Mouse (Mus musculus) midbrain, embryonic 15.5 days (tissue): ENCODE data around the gene Gm20388. TPM values are rescaled to one million over a fixed set of nuclear protein-coding genes. Genes with fewer than 3 reads are reported as not detected.

ENCODE experiments used
- ATAC-seq: fragments of 200-750 bp; cut with Nextera tagmentation; replicated peaks from 2 replicates; pipeline ENCODE4 v1.8.0; 2017; ENCODE audit warnings: moderate TSS enrichment
- H3K27ac ChIP-seq: fragments of 300-500 bp; sonication (generic); 2 replicates; pipeline ENCODE4 v1.5.1; 2015; ENCODE audit warnings: mild to moderate bottlenecking, inconsistent platforms
- H3K27me3 ChIP-seq: fragments of 300-500 bp; sonication (generic); replicated peaks from 2 replicates; pipeline ENCODE4 v1.6.1; 2015; ENCODE audit warnings: inconsistent platforms
- H3K36me3 ChIP-seq: fragments of 300-500 bp; sonication (generic); replicated peaks from 2 replicates; pipeline ENCODE4 v1.6.1; 2015; ENCODE audit warnings: inconsistent platforms
- H3K4me1 ChIP-seq: fragments of 300-500 bp; sonication (generic); 2 replicates; pipeline ENCODE4 v1.6.1; 2015; ENCODE audit warnings: inconsistent platforms
- H3K4me2 ChIP-seq: fragments of 300-500 bp; sonication (generic); 2 replicates; pipeline ENCODE4 v1.6.1; 2015; ENCODE audit warnings: inconsistent platforms, mild to moderate bottlenecking, moderate library complexity
- H3K4me3 ChIP-seq: fragments of 300-500 bp; sonication (generic); 2 replicates; pipeline ENCODE4 v1.5.1; 2015; ENCODE audit warnings: mild to moderate bottlenecking, inconsistent platforms
- H3K9ac ChIP-seq: fragments of 300-500 bp; sonication (generic); 2 replicates; pipeline ENCODE4 v1.6.1; 2015; ENCODE audit warnings: mild to moderate bottlenecking, inconsistent platforms
- H3K9me3 ChIP-seq: fragments of 300-500 bp; sonication (generic); 2 replicates; pipeline ENCODE4 v1.6.1; 2016; ENCODE audit warnings: inconsistent platforms
- WGBS: fragments of 180-500 bp; shearing (Covaris S2); methylation state at CpG from one replicate; pipeline ENCODE4 v1.1.7; 2015; ENCODE audit warnings: mixed read lengths; 5-methylcytosine and 5-hydroxymethylcytosine counted together
- polyA plus RNA-seq: library from polyadenylated mRNA; unstranded; fragments of >200 nt; fragmentation: Nextera tagmentation; extraction: Ambion mirVana; gene quantifications from 2 replicates; pipeline ENCODE4 v1.2.1, GENCODE M21; 2015

Gene Gm20388
- polyA plus RNA-seq, 1 experiment from 2014 or later: 5.6 TPM

- Histone ChIP-seq H3K9ac (no peak overlapping the region), H3K27me3 (no peaks in the 10 kb centered on the region), H3K27ac (no peak overlapping the region), H3K36me3 (no peaks in the 10 kb centered on the region), H3K4me3 (no peak overlapping the region), H3K4me2 (no peak overlapping the region), H3K9me3 (no peaks in the 10 kb centered on the region), H3K4me1 (no peaks in the 10 kb centered on the region)
- no peak for ATAC-seq
- WGBS: 41% methylated on average over 10 of the region's 10 CpGs
Observed at GRCm38 (mm10) chr8:122174133-122174930, 2263.7 kb downstream of the Gm20388 start.

- Histone ChIP-seq H3K9ac (no peak overlapping the region), H3K4me3 (no peak overlapping the region), H3K27me3 (no peaks in the 10 kb centered on the region), H3K36me3 (no peaks in the 10 kb centered on the region), H3K4me1 (no peaks in the 10 kb centered on the region), H3K4me2 (no peak overlapping the region), H3K9me3 (no peaks in the 10 kb centered on the region), H3K27ac (no peak overlapping the region)
- no peak for ATAC-seq
- WGBS: 66% methylated on average over 4 of the region's 4 CpGs
Observed at GRCm38 (mm10) chr8:122178392-122178890, 2267.8 kb downstream of the Gm20388 start.

DNA sequence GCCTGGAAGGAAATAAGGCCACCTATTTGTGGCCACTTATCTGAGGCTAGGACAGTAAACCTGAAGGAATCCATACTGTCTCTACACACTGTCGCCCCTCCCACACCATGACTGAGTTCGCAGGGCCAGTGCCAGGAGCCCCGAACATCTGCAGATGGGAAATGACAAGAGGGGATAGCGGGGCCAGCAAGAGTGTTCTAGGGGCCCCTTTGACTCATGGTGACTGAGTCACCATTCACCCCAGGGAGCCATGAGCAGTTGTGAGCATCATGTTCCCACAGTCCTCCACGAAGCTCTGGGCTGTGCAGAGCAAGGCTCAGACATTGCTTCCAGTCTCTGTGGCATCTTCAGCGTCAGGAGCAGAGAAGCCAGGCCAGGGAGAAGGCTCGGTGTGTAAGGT, 2268.7 kb downstream of the Gm20388 start:
- ATAC-seq: no peak
- 85% methylated on average over 7 of the region's 7 CpGs for WGBS

DNA sequence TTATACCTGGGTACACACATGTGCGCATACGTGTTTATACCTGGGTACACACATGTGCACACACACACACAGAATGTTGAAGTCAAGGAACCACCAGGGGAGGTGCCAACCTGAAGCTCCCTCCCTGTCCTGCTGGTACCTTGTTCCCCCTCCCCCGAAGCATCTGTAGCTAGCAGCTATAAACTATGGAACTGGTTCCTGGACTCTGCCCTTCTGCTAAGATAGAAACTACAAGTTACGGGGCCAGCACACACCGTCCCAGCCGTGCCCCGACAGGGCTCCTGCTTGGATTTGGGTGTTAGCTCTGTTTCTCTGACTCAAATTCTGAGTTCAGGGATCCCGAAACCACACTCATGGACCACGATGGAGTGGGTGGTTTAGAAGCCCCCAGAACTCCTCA, 2269.5 kb downstream of the Gm20388 start:
- no peak for ATAC-seq
- H3K9ac ChIP-seq: no peak overlapping the region
- no peaks in the 10 kb centered on the region for H3K4me1 ChIP-seq
- no peak overlapping the region for H3K4me3 ChIP-seq
- H3K4me2 ChIP-seq: no peak overlapping the region
- 93% methylated on average over 9 of the region's 9 CpGs for WGBS
- no peaks in the 10 kb centered on the region for H3K36me3 ChIP-seq
- no peaks in the 10 kb centered on the region for H3K27me3 ChIP-seq
- H3K9me3 ChIP-seq: no peaks in the 10 kb centered on the region
- H3K27ac ChIP-seq: no peak overlapping the region

More for the DNA sequence above, 2268.7 kb downstream of the Gm20388 start:
- no peak overlapping the region for H3K9ac ChIP-seq
- no peak overlapping the region for H3K27ac ChIP-seq
- no peaks in the 10 kb centered on the region for H3K27me3 ChIP-seq
- H3K9me3 ChIP-seq: no peaks in the 10 kb centered on the region
- H3K4me1 ChIP-seq: no peaks in the 10 kb centered on the region
- H3K36me3 ChIP-seq: no peaks in the 10 kb centered on the region
- H3K4me3 ChIP-seq: no peak overlapping the region
- H3K4me2 ChIP-seq: no peak overlapping the region

- no peak overlapping the region for H3K27ac ChIP-seq
Observed at GRCm38 (mm10) chr8:122181414-122181813, 2270.8 kb downstream of the Gm20388 start.

GRCm38 (mm10) chr8:122181991-122182390, 2271.3 kb downstream of the Gm20388 start:
- WGBS: 75% methylated on average over 9 of the region's 9 CpGs
- Histone ChIP-seq H3K36me3 (no peaks in the 10 kb centered on the region), H3K4me2 (no peak overlapping the region), H3K9ac (no peak overlapping the region), H3K4me1 (no peaks in the 10 kb centered on the region), H3K27me3 (no peaks in the 10 kb centered on the region), H3K27ac (no peak overlapping the region), H3K4me3 (no peak overlapping the region), H3K9me3 (no peaks in the 10 kb centered on the region)
- no peak for ATAC-seq

More at GRCm38 (mm10) chr8:122181414-122181813, 2270.8 kb downstream of the Gm20388 start:
- Histone ChIP-seq H3K9ac (no peak overlapping the region), H3K4me1 (no peaks in the 10 kb centered on the region), H3K27me3 (no peaks in the 10 kb centered on the region), H3K4me2 (no peak overlapping the region), H3K36me3 (no peaks in the 10 kb centered on the region), H3K4me3 (no peak overlapping the region), H3K9me3 (no peaks in the 10 kb centered on the region)
- ATAC-seq: no peak
- WGBS: 79% methylated on average over 9 of the region's 9 CpGs

- Histone ChIP-seq H3K9ac (no peak overlapping the region), H3K4me1 (peaks cover 6% of the 10 kb centered on the region; the same call in 1 of the 2 replicates), H3K27me3 (no peaks in the 10 kb centered on the region), H3K36me3 (no peaks in the 10 kb centered on the region), H3K4me2 (no peak overlapping the region), H3K9me3 (no peaks in the 10 kb centered on the region), H3K27ac (no peak overlapping the region), H3K4me3 (no peak overlapping the region)
- WGBS: 86% methylated on average over 19 of the region's 19 CpGs
- no peak for ATAC-seq
Observed at GRCm38 (mm10) chr8:122186363-122186974, 2275.8 kb downstream of the Gm20388 start.

DNA sequence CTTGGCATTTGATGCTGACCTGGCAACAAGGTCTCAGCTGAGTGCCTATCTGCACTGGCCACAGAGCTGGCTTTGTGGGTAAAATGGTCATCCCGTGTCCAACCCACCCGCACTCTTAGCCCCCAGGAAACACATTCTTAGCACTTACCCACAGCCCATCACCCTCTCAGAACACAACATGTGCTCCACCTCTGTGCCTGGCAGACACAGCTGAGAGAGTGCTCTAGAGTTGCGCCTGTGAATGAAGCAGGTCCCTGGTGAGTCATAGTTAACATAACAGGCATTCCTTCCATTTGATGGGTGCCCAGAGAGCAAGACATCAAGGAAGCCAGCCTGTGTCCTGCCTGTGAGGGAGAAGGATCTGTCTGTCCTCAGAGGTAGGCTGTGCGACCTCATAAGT, 2276.6 kb downstream of the Gm20388 start:
- H3K9ac ChIP-seq: no peak overlapping the region

DNA sequence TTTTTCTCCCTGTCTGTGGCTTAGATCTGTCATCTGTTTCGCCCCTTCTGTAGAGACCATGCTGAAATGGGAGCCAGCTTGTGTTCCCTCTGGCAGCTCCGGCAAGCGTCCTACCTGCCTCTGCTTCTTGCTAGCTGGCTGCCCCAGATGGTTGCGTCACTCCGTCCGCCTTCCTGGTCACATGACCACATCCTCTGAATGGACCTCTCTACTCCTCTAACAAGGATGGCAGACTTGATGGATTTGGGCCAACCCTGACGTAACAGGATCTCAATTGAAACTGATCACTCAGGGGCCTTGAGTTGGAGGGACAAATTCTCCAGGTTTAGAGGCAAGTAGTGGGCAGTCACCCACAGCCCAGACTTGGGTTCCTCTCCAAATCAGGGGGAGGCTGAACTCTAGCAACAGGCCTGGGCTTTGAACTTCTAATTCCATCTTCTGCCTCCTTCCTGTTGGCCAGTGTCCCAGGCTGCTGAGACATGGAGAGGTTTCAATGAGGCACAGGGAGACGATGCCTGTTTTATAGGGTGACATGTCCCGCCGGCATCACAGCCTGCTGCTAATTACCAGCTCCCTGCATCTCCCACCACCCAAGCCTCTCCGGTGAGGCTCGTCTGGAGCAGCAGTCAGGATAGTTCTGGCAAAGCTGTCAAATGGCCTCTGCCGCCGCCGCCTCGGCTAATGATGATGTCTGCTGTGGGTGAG, 2279.9 kb downstream of the Gm20388 start:
- Histone ChIP-seq H3K4me1 (peaks cover 11% of the 10 kb centered on the region; the same call in 1 of the 2 replicates), H3K27ac (no peak overlapping the region), H3K27me3 (no peaks in the 10 kb centered on the region), H3K4me3 (no peak overlapping the region), H3K9ac (no peak overlapping the region), H3K9me3 (no peaks in the 10 kb centered on the region), H3K36me3 (no peaks in the 10 kb centered on the region), H3K4me2 (no peak overlapping the region)
- 60% methylated on average over 16 of the region's 16 CpGs for WGBS
- no peak for ATAC-seq

More for the DNA sequence above, 2276.6 kb downstream of the Gm20388 start:
- Histone ChIP-seq H3K27ac (no peak overlapping the region), H3K27me3 (no peaks in the 10 kb centered on the region), H3K36me3 (no peaks in the 10 kb centered on the region), H3K4me2 (no peak overlapping the region), H3K4me1 (peaks cover 6% of the 10 kb centered on the region; the same call in 1 of the 2 replicates), H3K9me3 (no peaks in the 10 kb centered on the region), H3K4me3 (no peak overlapping the region)
- WGBS: 91% methylated on average over 4 of the region's 4 CpGs
- no peak for ATAC-seq

DNA sequence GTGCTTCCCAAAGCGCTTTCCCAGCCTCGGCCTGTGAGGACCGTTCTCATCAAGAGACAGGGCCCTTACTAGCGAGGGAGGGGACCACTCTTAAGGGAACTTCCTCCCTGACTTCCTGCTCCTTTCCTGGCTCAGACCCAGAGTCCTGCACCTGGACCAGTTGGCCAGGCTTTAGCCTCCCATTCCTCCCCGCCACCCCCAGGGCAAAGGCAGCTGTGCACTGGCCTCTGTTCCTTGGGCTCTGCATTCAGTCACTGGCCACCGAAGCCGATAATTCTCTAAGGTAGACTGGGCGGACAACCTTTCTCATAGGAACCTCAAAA, 2280.4 kb downstream of the Gm20388 start:
- Histone ChIP-seq H3K36me3 (no peaks in the 10 kb centered on the region), H3K4me2 (no peak overlapping the region), H3K27ac (no peak overlapping the region), H3K4me1 (peaks cover 11% of the 10 kb centered on the region; the same call in 1 of the 2 replicates), H3K9ac (no peak overlapping the region), H3K4me3 (no peak overlapping the region), H3K27me3 (no peaks in the 10 kb centered on the region), H3K9me3 (no peaks in the 10 kb centered on the region)
- ATAC-seq: no peak
- 84% methylated on average over 8 of the region's 8 CpGs for WGBS

- no peak overlapping the region for H3K27ac ChIP-seq
- no peak overlapping the region for H3K4me2 ChIP-seq
- no peaks in the 10 kb centered on the region for H3K36me3 ChIP-seq
- no peaks in the 10 kb centered on the region for H3K27me3 ChIP-seq
- no peak overlapping the region for H3K4me3 ChIP-seq
- ATAC-seq: no peak
- no peak overlapping the region for H3K9ac ChIP-seq
- peaks cover 11% of the 10 kb centered on the region; the same call in 1 of the 2 replicates for H3K4me1 ChIP-seq
- H3K9me3 ChIP-seq: no peaks in the 10 kb centered on the region
- 76% methylated on average over 5 of the region's 5 CpGs for WGBS
Observed at GRCm38 (mm10) chr8:122192771-122193170, 2282.1 kb downstream of the Gm20388 start.

- ATAC-seq: no peak
- H3K9ac ChIP-seq: no peak overlapping the region
- peaks cover 11% of the 10 kb centered on the region; the same call in 1 of the 2 replicates for H3K4me1 ChIP-seq
- no peak overlapping the region for H3K4me2 ChIP-seq
- 74% methylated on average over 11 of the region's 11 CpGs for WGBS
- no peaks in the 10 kb centered on the region for H3K27me3 ChIP-seq
- no peaks in the 10 kb centered on the region for H3K36me3 ChIP-seq
- H3K27ac ChIP-seq: no peak overlapping the region
- H3K4me3 ChIP-seq: no peak overlapping the region
- no peaks in the 10 kb centered on the region for H3K9me3 ChIP-seq
Observed at GRCm38 (mm10) chr8:122193521-122193920, 2282.9 kb downstream of the Gm20388 start.
